Mouse (Mus musculus) testis, adult 2 months (tissue): ENCODE results near the gene Rasgrf2.

Experiments
- CTCF ChIP-seq: fragments of 200-500 bp; IDR thresholded peaks from 2 replicates; pipeline ENCODE4 v1.5.1; 2012; ENCODE audit warnings: low read depth, mild to moderate bottlenecking, inconsistent platforms, low read length, moderate library complexity; ENCODE audit not compliant: control insufficient read depth, insufficient read depth, insufficient replicate concordance
- POLR2A ChIP-seq: fragments of 200-500 bp; IDR thresholded peaks from 2 replicates; pipeline ENCODE4 v1.6.1; 2012; ENCODE audit warnings: low read depth, mild to moderate bottlenecking, inconsistent platforms, low read length, moderate library complexity; ENCODE audit not compliant: control insufficient read depth

DNA sequence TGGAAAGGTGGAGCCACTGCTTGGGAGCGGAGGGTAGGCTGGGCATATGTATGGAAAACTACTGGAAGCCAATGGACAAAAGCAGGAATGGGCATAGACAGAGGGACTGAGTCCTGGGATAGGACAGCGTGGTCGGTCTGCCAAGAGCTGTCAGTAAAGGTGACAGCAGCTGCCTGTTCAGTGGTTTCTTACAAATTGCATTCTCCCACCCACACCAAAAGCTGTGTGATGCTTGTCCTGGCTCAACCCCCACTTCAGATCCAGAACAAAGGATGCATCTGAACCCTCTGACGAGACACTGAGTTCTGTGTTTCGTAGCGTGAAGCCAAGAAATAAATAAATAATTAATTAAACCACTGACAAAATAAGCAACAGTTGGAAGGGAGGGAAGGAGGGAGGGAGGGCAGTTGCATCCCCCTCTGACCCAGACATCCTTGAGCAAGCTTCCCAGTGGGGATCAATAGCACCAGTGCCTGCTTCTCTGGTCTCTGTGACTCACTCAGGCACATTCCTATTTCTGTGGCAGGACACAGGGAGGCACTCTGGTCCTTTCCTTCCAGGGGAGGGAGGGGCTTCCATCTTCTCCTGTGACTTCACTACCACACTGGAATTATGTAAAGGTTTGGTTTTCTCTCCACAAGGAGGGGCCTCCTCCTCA is 215.7 kb downstream of the Rasgrf2 start:
- TF ChIP-seq CTCF (no peak), POLR2A (no peak)
